Mouse (Mus musculus) heart, embryonic 11.5 days (tissue): ENCODE measurements at regions not wholly inside any gene's neighbourhood (a gene's known extent, or its start where the extent isn't known, plus 50 kb on each side); places are given as distances from the start of the nearest gene placed in this dataset.

Source experiments
- ATAC-seq: fragments of 200-750 bp; cut with Nextera tagmentation; replicated peaks from 2 replicates; pipeline ENCODE4 v1.8.0; 2017; ENCODE audit warnings: moderate library complexity; ENCODE audit not compliant: insufficient number of reproducible peaks, low FRiP score, low TSS enrichment
- H3K27ac ChIP-seq: fragments of 300-500 bp; sonication (generic); 2 replicates; pipeline ENCODE4 v1.5.1; 2014; ENCODE audit warnings: mild to moderate bottlenecking, low read depth, low read length
- H3K27me3 ChIP-seq: fragments of 300-500 bp; sonication (generic); 2 replicates; pipeline ENCODE4 v1.6.1; 2014; ENCODE audit warnings: mild to moderate bottlenecking, low read length, mixed read lengths; ENCODE audit not compliant: control insufficient read depth, insufficient read depth
- H3K36me3 ChIP-seq: fragments of 300-500 bp; sonication (generic); 2 replicates; pipeline ENCODE4 v1.6.1; 2014; ENCODE audit warnings: mild to moderate bottlenecking, low read length, moderate library complexity, mixed read lengths; ENCODE audit not compliant: control insufficient read depth, insufficient read depth
- H3K4me1 ChIP-seq: fragments of 300-500 bp; sonication (generic); 2 replicates; pipeline ENCODE4 v1.6.1; 2014; ENCODE audit warnings: low read length; ENCODE audit not compliant: control insufficient read depth, insufficient read depth
- H3K4me2 ChIP-seq: fragments of 300-500 bp; sonication (generic); 2 replicates; pipeline ENCODE4 v1.6.1; 2014; ENCODE audit warnings: mild to moderate bottlenecking, moderate library complexity
- H3K4me3 ChIP-seq: fragments of 300-500 bp; sonication (generic); 2 replicates; pipeline ENCODE4 v1.5.1; 2014; ENCODE audit warnings: low read depth, low read length
- H3K9ac ChIP-seq: fragments of 300-500 bp; sonication (generic); 2 replicates; pipeline ENCODE4 v1.6.1; 2014; ENCODE audit warnings: mild to moderate bottlenecking, low read depth, low read length, moderate library complexity
- H3K9me3 ChIP-seq: fragments of 300-500 bp; sonication (generic); replicated peaks from 2 replicates; pipeline ENCODE4 v1.6.1; 2016; ENCODE audit warnings: low read length; ENCODE audit not compliant: control insufficient read depth
- WGBS: fragments of 180-500 bp; shearing (Covaris S2); extraction: QIAGEN DNeasy Blood & Tissue Kit; methylation state at CpG from one replicate; pipeline ENCODE4 v1.1.7; 2014; ENCODE audit not compliant: insufficient replicate concordance; 5-methylcytosine and 5-hydroxymethylcytosine counted together

DNA sequence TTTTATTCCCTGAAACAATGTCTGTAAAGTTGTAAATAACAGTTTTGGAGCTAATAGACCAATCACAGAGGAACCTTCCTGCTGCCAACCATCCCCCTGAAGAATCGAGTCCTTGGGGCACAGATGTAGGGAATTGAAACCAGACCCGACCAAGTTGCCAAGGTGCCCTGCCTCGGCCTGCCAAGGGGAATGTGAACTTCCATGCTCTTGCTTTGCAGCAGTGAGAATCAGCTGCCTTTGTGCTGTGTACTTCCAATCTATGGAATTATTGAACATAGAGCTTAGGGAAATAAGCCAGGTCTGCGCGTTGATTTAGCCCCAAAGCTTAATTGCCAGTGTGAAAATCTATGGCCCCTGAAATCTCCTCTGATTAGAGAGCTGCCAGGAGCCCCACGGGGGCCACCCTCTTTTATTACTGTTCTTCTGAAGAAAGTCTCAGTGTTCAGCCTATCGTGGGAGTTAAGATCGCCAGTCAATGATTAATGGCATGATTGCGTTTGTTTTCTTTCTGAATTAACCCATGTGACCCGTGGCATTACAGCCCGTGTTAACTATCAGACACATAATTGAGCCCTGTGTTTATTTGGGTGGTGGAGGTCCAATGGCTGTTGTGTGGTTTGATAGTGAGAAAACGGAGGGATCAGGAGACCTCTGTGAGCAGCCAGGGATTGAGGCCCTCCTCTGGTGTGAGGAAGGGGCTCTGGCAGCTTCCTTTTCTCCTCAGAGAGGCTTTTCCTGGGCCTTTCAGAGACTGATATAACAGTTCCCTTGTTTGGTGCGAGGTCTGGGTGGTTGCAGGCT, 266.9 kb downstream of the Tbc1d1 start:
- Histone ChIP-seq H3K4me1 (no peaks in the 10 kb centered on the region), H3K27ac (no peak overlapping the region), H3K9ac (no peak overlapping the region), H3K27me3 (no peaks in the 10 kb centered on the region), H3K4me2 (no peak overlapping the region), H3K36me3 (no peaks in the 10 kb centered on the region), H3K4me3 (no peak overlapping the region), H3K9me3 (no peaks in the 10 kb centered on the region)
- ATAC-seq = no peak
- WGBS = 50% methylated on average over 13 of the region's 13 CpGs

DNA sequence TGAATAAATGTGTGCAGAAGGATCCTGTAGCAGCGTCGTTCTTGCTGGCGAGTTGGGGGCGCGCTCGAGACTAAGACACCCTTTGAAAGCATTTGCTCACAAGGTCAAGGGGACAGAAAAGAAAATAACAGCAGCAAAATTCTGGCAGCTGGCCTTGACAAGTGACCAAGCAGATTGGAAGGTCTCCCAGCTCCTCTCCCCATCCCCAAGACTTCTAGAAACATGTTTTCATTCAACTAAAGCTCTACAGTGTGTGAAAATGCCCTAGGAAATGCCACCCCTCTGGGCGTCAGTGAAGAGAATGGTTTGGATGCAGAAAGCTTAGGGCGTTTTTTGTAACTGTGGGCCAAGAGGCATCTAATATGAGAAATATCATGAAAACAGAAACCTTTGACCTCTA, 272.7 kb downstream of the Tbc1d1 start:
- ATAC-seq = no peak
- H3K4me3 ChIP-seq = no peak overlapping the region
- 73% methylated on average over 8 of the region's 8 CpGs for WGBS

DNA sequence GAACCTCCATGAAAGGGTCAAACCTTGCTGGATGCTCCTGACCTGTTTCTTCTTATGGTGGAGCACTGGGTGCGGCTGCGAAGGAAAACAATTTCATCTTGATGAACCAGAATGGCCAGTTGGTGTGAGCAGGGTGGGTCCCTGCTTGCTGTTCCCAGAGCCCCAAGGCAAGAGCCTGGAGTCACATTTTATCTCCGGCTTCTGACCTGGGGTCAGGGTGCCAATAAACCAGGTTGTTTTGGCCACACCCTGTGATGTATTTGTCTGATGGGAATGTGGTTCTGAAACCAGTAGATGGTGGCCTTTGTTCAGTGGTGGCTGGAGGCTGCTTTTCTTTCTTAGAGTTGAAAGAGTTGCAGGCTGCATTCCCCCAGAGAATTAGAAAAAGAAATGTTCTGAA, 274.4 kb downstream of the Tbc1d1 start:
- Histone ChIP-seq H3K9me3 (no peaks in the 10 kb centered on the region), H3K9ac (no peak overlapping the region), H3K36me3 (no peaks in the 10 kb centered on the region), H3K4me2 (no peak overlapping the region), H3K27me3 (no peaks in the 10 kb centered on the region), H3K27ac (no peak overlapping the region), H3K4me3 (no peak overlapping the region), H3K4me1 (no peaks in the 10 kb centered on the region)
- WGBS = 83% methylated on average over 3 of the region's 3 CpGs
- ATAC-seq = no peak

More for the DNA sequence above, 272.7 kb downstream of the Tbc1d1 start:
- H3K9me3 ChIP-seq = no peaks in the 10 kb centered on the region
- no peaks in the 10 kb centered on the region for H3K27me3 ChIP-seq
- H3K4me2 ChIP-seq = no peak overlapping the region
- no peaks in the 10 kb centered on the region for H3K36me3 ChIP-seq
- no peak overlapping the region for H3K27ac ChIP-seq
- H3K9ac ChIP-seq = no peak overlapping the region
- H3K4me1 ChIP-seq = no peaks in the 10 kb centered on the region

DNA sequence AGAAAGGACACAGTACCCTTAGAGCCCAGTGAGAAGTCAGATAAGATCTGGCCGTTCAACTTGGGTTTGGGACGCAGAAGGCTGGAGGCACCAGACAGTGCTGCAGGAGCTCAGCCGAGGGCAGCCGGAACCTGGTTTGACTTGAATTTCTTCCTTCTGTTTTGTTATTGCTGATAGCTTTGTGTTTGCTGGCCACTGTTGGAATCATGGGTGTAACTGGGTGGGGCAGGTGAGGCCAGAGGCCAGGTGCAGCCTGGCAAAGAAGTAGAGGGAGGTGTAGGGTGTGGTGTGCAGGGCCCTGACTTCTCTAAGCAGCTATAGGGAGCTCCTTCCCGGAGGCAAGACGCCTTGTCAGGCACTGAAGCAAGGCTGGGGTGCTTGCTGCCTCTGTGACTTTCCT, 275.5 kb downstream of the Tbc1d1 start:
- Histone ChIP-seq H3K27ac (no peak overlapping the region), H3K4me1 (no peaks in the 10 kb centered on the region), H3K9me3 (no peaks in the 10 kb centered on the region), H3K4me3 (no peak overlapping the region), H3K36me3 (no peaks in the 10 kb centered on the region), H3K4me2 (no peak overlapping the region), H3K27me3 (no peaks in the 10 kb centered on the region), H3K9ac (no peak overlapping the region)
- no peak for ATAC-seq
- WGBS = 76% methylated on average over 6 of the region's 6 CpGs

DNA sequence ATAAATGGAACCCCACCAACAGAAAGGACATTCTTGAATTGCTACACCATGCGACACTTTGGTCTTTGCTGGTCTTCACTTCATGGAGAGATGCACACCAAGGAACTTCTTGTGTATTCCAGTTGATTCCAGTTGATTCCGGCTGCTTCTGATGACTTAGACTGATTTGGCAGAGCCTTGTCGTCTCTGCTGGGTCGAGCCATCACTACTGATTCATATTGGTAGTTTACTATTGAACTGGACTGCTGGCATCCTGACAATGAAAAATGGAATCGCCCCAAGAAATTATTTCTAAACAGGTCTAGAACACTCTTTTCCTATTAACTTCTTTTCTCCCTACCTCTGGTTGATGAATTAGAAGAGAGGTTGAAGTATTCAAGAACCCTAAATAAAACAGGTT, 277.7 kb downstream of the Tbc1d1 start:
- Histone ChIP-seq H3K4me3 (no peak overlapping the region), H3K4me2 (no peak overlapping the region), H3K9ac (no peak overlapping the region), H3K27ac (no peak overlapping the region), H3K4me1 (no peaks in the 10 kb centered on the region), H3K9me3 (no peaks in the 10 kb centered on the region), H3K27me3 (no peaks in the 10 kb centered on the region), H3K36me3 (no peaks in the 10 kb centered on the region)
- ATAC-seq = no peak
- 81% methylated on average over 5 of the region's 5 CpGs for WGBS

DNA sequence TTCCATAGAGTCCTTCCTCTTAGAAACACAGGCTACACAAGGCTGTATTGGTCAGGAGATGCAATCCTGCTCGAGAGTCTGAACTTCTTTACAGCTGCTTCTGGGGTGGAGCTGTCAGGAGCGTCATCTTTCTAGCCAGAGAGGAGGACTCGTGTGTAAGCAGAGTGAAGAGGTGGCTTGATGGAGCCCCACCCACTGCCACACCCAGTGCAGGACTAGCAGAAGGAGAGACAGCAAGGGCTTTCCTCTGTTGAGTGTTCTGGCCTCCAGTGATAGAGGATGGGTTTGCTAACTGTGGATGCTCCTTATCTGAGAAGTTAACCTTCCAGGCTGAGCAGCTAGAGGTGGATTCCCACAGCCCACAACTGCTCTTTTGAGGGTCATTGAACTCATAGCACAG, 279.4 kb downstream of the Tbc1d1 start:
- 42% methylated on average over 3 of the region's 3 CpGs for WGBS
- no peak overlapping the region for H3K4me2 ChIP-seq
- H3K36me3 ChIP-seq = no peaks in the 10 kb centered on the region
- H3K4me3 ChIP-seq = no peak overlapping the region
- no peaks in the 10 kb centered on the region for H3K9me3 ChIP-seq
- no peak overlapping the region for H3K27ac ChIP-seq
- ATAC-seq = peak; percentile 81
- H3K4me1 ChIP-seq = no peaks in the 10 kb centered on the region
- no peak overlapping the region for H3K9ac ChIP-seq
- H3K27me3 ChIP-seq = no peaks in the 10 kb centered on the region

DNA sequence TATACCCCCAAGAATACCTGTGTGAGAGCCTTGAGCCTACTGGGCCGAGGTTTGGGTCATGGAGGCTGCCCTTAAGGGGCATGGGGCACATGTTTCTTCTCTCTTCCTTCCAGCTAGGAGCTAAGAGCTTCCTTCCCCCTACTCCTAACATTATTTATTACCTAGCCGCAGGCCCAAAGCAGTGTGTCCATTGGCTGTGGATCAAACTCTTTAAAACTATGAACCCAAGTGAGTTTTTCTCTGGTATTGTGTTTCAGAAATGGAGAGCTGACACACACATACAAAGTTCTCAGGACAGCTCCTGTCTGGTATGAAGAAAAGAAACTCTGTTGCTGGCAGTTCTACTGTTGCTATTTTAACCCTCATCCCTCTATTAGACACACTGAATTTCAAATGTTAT, 279.9 kb downstream of the Tbc1d1 start:
- no peak overlapping the region for H3K4me2 ChIP-seq
- H3K27me3 ChIP-seq = no peaks in the 10 kb centered on the region
- 86% methylated on average over 2 of the region's 2 CpGs for WGBS
- H3K36me3 ChIP-seq = no peaks in the 10 kb centered on the region
- H3K9me3 ChIP-seq = no peaks in the 10 kb centered on the region
- ATAC-seq = no peak
- H3K4me1 ChIP-seq = no peaks in the 10 kb centered on the region
- no peak overlapping the region for H3K4me3 ChIP-seq
- no peak overlapping the region for H3K9ac ChIP-seq
- no peak overlapping the region for H3K27ac ChIP-seq

DNA sequence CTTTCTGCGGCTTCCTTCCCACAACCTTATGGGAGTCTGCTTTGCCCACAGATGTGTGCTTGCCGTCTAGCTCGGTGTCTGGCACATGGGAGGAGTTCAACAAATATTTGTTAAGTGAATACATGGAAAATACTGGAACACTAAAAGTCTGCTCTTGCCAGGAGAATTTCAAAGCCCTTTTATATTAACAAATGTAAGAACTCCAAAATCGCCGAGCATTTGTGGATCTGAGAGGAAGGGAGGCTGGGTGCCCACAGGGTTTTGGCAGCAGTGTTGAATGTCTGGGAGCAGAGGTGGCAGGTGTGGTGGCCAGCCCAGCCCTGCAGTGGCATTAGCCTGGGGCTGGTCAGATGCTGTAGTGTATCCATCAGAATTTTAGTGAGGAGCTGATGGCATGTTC, 281.6 kb downstream of the Tbc1d1 start:
- H3K4me3 ChIP-seq = no peak overlapping the region
- no peak for ATAC-seq
- no peaks in the 10 kb centered on the region for H3K4me1 ChIP-seq
- WGBS = 85% methylated on average over 5 of the region's 5 CpGs
- no peaks in the 10 kb centered on the region for H3K36me3 ChIP-seq
- H3K4me2 ChIP-seq = no peak overlapping the region
- no peaks in the 10 kb centered on the region for H3K9me3 ChIP-seq
- no peak overlapping the region for H3K27ac ChIP-seq
- no peaks in the 10 kb centered on the region for H3K27me3 ChIP-seq
- H3K9ac ChIP-seq = no peak overlapping the region

DNA sequence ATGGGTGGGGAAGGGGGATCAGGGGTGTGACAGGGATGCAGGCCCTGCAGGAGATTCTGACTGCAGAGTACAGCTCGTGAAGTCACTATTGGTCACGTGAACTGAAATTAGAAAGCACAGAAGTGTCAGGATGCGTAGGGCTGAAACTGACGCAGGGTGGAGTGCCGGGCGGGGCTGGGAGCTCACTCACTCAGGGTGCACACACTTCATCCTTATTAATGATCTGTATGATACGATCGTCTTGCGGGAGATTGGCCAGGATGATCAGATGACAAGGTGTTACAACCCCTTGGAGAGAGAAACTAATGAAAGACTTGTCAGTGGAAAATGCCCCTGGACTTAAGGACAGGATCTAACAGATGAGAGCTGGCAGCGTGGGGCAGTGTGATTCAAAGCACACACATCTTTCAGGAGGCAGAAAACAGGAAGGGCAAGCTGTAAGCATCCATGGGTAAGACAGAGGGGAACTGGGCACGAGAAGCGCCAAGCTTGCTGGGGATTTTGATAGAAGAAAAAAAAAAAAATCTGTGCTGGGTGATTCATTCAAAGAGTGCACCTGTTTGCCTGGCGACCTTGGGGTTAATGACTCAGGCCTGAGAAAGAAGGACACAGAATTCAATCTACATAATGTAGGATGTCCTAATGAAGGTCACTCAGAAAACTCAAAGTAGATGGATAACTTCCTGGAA, 282.5 kb downstream of the Tbc1d1 start:
- no peak for ATAC-seq
- WGBS = 77% methylated on average over 13 of the region's 13 CpGs

More for the DNA sequence above, 282.5 kb downstream of the Tbc1d1 start:
- H3K9ac ChIP-seq = no peak overlapping the region
- H3K9me3 ChIP-seq = no peaks in the 10 kb centered on the region
- H3K4me2 ChIP-seq = no peak overlapping the region
- H3K27me3 ChIP-seq = no peaks in the 10 kb centered on the region
- H3K27ac ChIP-seq = no peak overlapping the region
- H3K4me3 ChIP-seq = no peak overlapping the region
- H3K4me1 ChIP-seq = no peaks in the 10 kb centered on the region
- H3K36me3 ChIP-seq = no peaks in the 10 kb centered on the region
